Comparison of ENCODE assay signal across 24 mouse cellular contexts in the genomic region with DNA sequence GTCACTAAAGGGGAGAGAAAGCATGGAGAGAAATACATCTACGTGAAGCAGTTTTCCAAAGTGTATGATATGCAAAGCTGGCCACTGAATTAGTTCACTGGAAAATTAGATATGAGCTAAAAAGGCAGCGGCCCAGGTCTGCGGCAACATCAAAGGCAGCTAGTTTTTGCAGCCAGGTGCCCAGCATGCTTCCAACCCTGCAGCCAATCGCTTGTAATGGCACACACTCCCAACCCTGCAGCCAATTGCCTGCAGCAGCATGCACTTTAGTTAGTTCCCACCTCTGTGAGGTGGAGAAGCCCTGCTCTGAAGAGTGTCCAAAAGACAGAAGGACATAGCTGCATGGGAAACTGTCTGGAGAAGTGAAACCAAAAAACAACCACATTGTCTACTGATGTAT. TPM values are rescaled to one million over a fixed set of nuclear protein-coding genes. Genes with fewer than 3 reads are reported as not detected.
A peak's percentile ranks its signal among the peaks of the same experiment; 100 is the strongest.
DNase-seq lines count a peak whose midpoint lies in the region; ATAC-seq and TF ChIP-seq lines count a peak whose summit lies in the region.
"Had no signal": no experiment of that assay in that cellular context is flagged by ENCODE, and none has a peak within 500 bp of the region (broad histone marks: within the 10 kb centered on the region; RNA-seq: fewer than 3 reads in every experiment).

No protein-coding gene starts in this region.

- no peak overlapping the region for H3K9ac ChIP-seq in intestine, postnatal 0 days (ENCODE audit: low read depth, low read length)
- H3K9ac ChIP-seq: embryonic facial prominence, embryonic 15.5 days; heart, embryonic 15.5 days; hindbrain, embryonic 14.5 days had no signal

- H3K4me1 ChIP-seq in cerebellum, adult 2 months (ENCODE audit: control insufficient read depth, insufficient read depth, low read length): no peaks in the 10 kb centered on the region; the same call in none of the 2 replicates
- H3K4me1 ChIP-seq in intestine, postnatal 0 days (replicated peaks; ENCODE audit: control insufficient read depth, insufficient read depth, low read length): no peaks in the 10 kb centered on the region

- no peaks in the 10 kb centered on the region for H3K9me3 ChIP-seq in intestine, postnatal 0 days (ENCODE audit: control insufficient read depth)
- H3K9me3 ChIP-seq: embryonic facial prominence, embryonic 15.5 days; forebrain, embryonic 10.5 days; heart, embryonic 15.5 days had no signal

- 37% methylated on average over 4 of the region's 4 CpGs for WGBS in cerebellum, adult 2 months
- 89% methylated on average over 4 of the region's 4 CpGs for WGBS in intestine, postnatal 0 days

- H3K27ac ChIP-seq in cerebellum, adult 2 months (ENCODE audit: insufficient read depth, low read length): no peak overlapping the region
- H3K27ac ChIP-seq in intestine, postnatal 0 days (ENCODE audit: low read depth, low read length): no peak overlapping the region
- H3K27ac ChIP-seq: embryonic facial prominence, embryonic 15.5 days; forebrain, embryonic 10.5 days; gastrocnemius, adult 2 months; heart, adult 2 months; heart, embryonic 15.5 days; hindbrain, embryonic 14.5 days had no signal

- peak; percentile 37 to 52 for DNase-seq in cerebellum, adult 2 months
- no peak for DNase-seq in cerebellum, postnatal 4 days (ENCODE audit: low spot score in 2 of 2)
- peak; percentile 68 for DNase-seq in heart, adult 11 months
- no peak for DNase-seq in heart, adult 18-20 months
- DNase-seq in brain, adult 2 months (ENCODE audit: low read depth, low spot score): peak; percentile 28
- DNase-seq: adrenal gland, postnatal 14 days; gastrocnemius, adult 2 months; gastrocnemius, postnatal 25 days; heart, adult 2 months; heart, postnatal 14 days; kidney, adult 11 months; kidney, adult 9 months had no signal

- TF ChIP-seq CTCF in cerebellum, adult 2 months (IDR thresholded peaks at IDR 0.05; ENCODE audit: borderline replicate concordance, insufficient read depth, low read depth, low read length): no peak
- no peak for TF ChIP-seq CTCF in intestine, postnatal 0 days (IDR thresholded peaks at IDR 0.05; ENCODE audit: low read depth)

- no peak overlapping the region for H3K4me3 ChIP-seq in cerebellum, adult 2 months (replicated peaks; ENCODE audit: insufficient read depth, low read depth, low read length)
- H3K4me3 ChIP-seq in intestine, postnatal 0 days (ENCODE audit: low read depth, low read length): no peak overlapping the region
- H3K4me3 ChIP-seq: embryonic facial prominence, embryonic 15.5 days; erythroblast, embryonic 14.5 days; forebrain, embryonic 10.5 days; gastrocnemius, adult 2 months; heart, adult 2 months; heart, embryonic 15.5 days had no signal

- peaks cover 29% of the 10 kb centered on the region for H3K36me3 ChIP-seq in intestine, postnatal 0 days (ENCODE audit: control insufficient read depth, insufficient read depth)

- TF ChIP-seq POLR2A in cerebellum, adult 2 months (IDR thresholded peaks at IDR 0.05; ENCODE audit: borderline replicate concordance, insufficient read depth, low read length): no peak

- no peak overlapping the region for H3K4me2 ChIP-seq in intestine, postnatal 0 days (replicated peaks; ENCODE audit: low read depth)
- H3K4me2 ChIP-seq: embryonic facial prominence, embryonic 15.5 days; heart, embryonic 11.5 days; heart, embryonic 15.5 days; hindbrain, embryonic 14.5 days had no signal

- peak; percentile 23 for ATAC-seq in granulocyte monocyte progenitor cell, adult 5-6 weeks (replicated peaks; ENCODE audit: poor library complexity, severe bottlenecking)
- no peak for ATAC-seq in intestine, postnatal 0 days
- ATAC-seq: activated CD4-positive, CD25-positive, alpha-beta regulatory T cell, adult 4 months; forebrain, embryonic 14.5 days; Patski had no signal

- no peaks in the 10 kb centered on the region for H3K27me3 ChIP-seq in cerebellum, adult 2 months (ENCODE audit: control insufficient read depth, insufficient read depth, low read length)
- H3K27me3 ChIP-seq in intestine, postnatal 0 days (replicated peaks; ENCODE audit: control insufficient read depth, insufficient read depth, low read length): no peaks in the 10 kb centered on the region
- H3K27me3 ChIP-seq: CH12.LX; embryonic facial prominence, embryonic 15.5 days; heart, embryonic 15.5 days; Patski had no signal

RNA-seq across cellular contexts. Expression of gene Uvrag, which starts 51.2 kb away (rescaled TPM):
- polyA plus RNA-seq in cerebellum, adult 2 months (2012; rRNA removed): 19.2 TPM in 2 replicates
- 10 to 100 TPM; 17.4 to 19.9 TPM for total RNA-seq in heart, adult 18-20 months (2021)
- 25.7 and 31.0 TPM in 2 replicates for total RNA-seq in granulocyte monocyte progenitor cell, adult 5-6 weeks (2014; fragmentation: Nextera tagmentation)
- total RNA-seq in granulocyte monocyte progenitor cell, adult 5-6 weeks (2017): 26.8 and 38.7 TPM in 2 replicates
- polyA plus RNA-seq in intestine, postnatal 0 days (2015; fragmentation: Nextera tagmentation; extraction: Ambion mirVana): 12.0 and 17.4 TPM in 2 replicates

Comparison
In these comparisons a context has a peak if more than half of its experiments do, and no peak if none do; other contexts are left out.
1. DNase-seq: peak in cerebellum, adult 2 months (2 of 2), heart, adult 11 months (single experiment) and brain, adult 2 months (single experiment); none in cerebellum, postnatal 4 days (0 of 2) and heart, adult 18-20 months (0 of 2).